Mouse (Mus musculus): Measurements from ENCODE around the gene Ccl19.
"Not testable (repeated sequence)": the region's sequence is repeated elsewhere in the genome, so short reads cannot be mapped to it uniquely, and the experiment has no call there.

The Ccl19 gene

DNA sequence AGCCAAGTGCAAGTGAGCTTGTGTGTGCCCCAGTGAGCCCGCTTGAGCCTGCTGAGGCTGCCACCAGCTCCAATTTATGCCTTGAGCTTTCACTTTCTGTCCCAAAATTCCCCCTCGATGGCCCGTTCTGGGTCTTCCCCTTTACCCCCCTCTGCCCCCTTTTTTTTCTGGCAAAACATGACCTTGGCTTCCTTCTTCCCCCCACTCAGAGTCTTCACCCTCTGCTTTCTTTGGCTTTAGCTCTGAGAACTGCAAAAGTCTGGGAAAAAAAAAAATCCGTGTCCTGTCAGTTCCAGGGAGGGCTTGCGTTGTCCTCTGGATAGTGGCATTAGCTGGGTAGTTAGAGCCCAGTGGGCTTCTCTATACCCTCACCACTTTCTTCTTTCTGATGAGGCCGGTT is at the start of gene Ccl19:
Gene Ccl19 (minus strand): TSS at position 101 of the 400 bp plus-strand sequence.
- DNase-seq: not testable (repeated sequence)

GRCm38 (mm10) chr4:42773893-42774292 is 17.5 kb upstream of the Ccl19 start, which contains the start of gene Ccl21a:
TSS of gene Ccl21a (minus strand) at chr4:42773993.
- not testable (repeated sequence) for DNase-seq

DNA sequence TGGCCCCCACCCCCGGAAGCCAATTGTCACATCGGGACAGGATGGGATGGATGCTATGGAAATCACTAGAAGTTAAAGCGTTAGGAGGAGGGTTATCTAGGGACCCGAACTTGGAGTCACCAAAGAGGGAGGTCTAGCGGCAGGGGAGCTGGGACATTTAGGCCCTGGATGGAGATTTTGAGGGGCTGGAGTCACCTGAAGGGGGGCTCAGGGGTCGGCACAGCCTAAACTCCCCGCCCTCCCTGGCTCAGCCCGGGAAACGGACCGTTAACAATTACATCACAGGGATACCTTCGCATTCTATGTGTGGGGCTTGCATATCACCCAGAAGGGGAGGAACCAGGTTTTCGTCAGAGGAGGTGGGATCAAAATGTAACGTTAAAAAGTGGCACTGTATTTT is 21.1 kb downstream of the Ccl19 start, which contains the start of gene 4930578G10Rik:
Gene 4930578G10Rik (plus strand): TSS at position 301 of the 400 bp plus-strand sequence.
- DNase-seq: not testable (repeated sequence)
